Mouse (Mus musculus) limb, embryonic 15.5 days (tissue): Measurements from ENCODE around the gene Pmp22. TPM values are rescaled to one million over a fixed set of nuclear protein-coding genes. Genes with fewer than 3 reads are reported as not detected.
A peak's percentile ranks its signal among the peaks of the same experiment; 100 is the strongest.

Experiments used
- ATAC-seq: fragments of 200-750 bp; cut with Nextera tagmentation; 2 replicates; pipeline ENCODE4 v1.8.0; 2017; ENCODE audit warnings: low read depth, moderate TSS enrichment; ENCODE audit not compliant: insufficient number of reproducible peaks, low FRiP score, low TSS enrichment
- H3K27ac ChIP-seq: fragments of 300-500 bp; sonication (generic); 2 replicates; pipeline ENCODE4 v1.5.1; 2015; ENCODE audit warnings: moderate library complexity, mild to moderate bottlenecking, inconsistent platforms
- H3K27me3 ChIP-seq: fragments of 300-500 bp; sonication (generic); 2 replicates; pipeline ENCODE4 v1.6.1; 2015; ENCODE audit warnings: inconsistent platforms
- H3K36me3 ChIP-seq: fragments of 300-500 bp; sonication (generic); 2 replicates; pipeline ENCODE4 v1.6.1; 2015; ENCODE audit warnings: inconsistent platforms
- H3K4me1 ChIP-seq: fragments of 300-500 bp; sonication (generic); 2 replicates; pipeline ENCODE4 v1.6.1; 2015; ENCODE audit warnings: inconsistent platforms
- H3K4me2 ChIP-seq: fragments of 300-500 bp; sonication (generic); 2 replicates; pipeline ENCODE4 v1.6.1; 2015; ENCODE audit warnings: mild to moderate bottlenecking, inconsistent platforms
- H3K4me3 ChIP-seq: fragments of 300-500 bp; sonication (generic); 2 replicates; pipeline ENCODE4 v1.5.1; 2015; ENCODE audit warnings: mild to moderate bottlenecking, inconsistent platforms
- H3K9ac ChIP-seq: fragments of 300-500 bp; sonication (generic); 2 replicates; pipeline ENCODE4 v1.6.1; 2015; ENCODE audit warnings: inconsistent platforms
- H3K9me3 ChIP-seq: fragments of 300-500 bp; sonication (generic); 2 replicates; pipeline ENCODE4 v1.6.1; 2016; ENCODE audit warnings: inconsistent platforms
- WGBS: fragments of 180-500 bp; shearing (Covaris S2); methylation state at CpG from one replicate; pipeline ENCODE4 v1.1.7; 2015; 5-methylcytosine and 5-hydroxymethylcytosine counted together
- polyA plus RNA-seq: library from polyadenylated mRNA; unstranded; fragments of >200 nt; fragmentation: Nextera tagmentation; extraction: Ambion mirVana; gene quantifications from 2 replicates; pipeline ENCODE4 v1.2.1, GENCODE M21; 2015

Gene Pmp22
- polyA plus RNA-seq, 1 experiment from 2014 or later, result 307 TPM

GRCm38 (mm10) chr11:63110329-63110728 is 18.5 kb upstream of the Pmp22 start:
- H3K4me2 ChIP-seq, result no peak overlapping the region
- H3K4me1 ChIP-seq, result peaks cover 10% of the 10 kb centered on the region; the same call in 1 of the 2 replicates
- no peak overlapping the region for H3K4me3 ChIP-seq
- no peaks in the 10 kb centered on the region for H3K9me3 ChIP-seq
- WGBS, result 80% methylated on average over 3 of the region's 3 CpGs
- no peak overlapping the region for H3K9ac ChIP-seq
- no peaks in the 10 kb centered on the region for H3K27me3 ChIP-seq
- no peaks in the 10 kb centered on the region for H3K36me3 ChIP-seq
- ATAC-seq, result no peak
- no peak overlapping the region for H3K27ac ChIP-seq

DNA sequence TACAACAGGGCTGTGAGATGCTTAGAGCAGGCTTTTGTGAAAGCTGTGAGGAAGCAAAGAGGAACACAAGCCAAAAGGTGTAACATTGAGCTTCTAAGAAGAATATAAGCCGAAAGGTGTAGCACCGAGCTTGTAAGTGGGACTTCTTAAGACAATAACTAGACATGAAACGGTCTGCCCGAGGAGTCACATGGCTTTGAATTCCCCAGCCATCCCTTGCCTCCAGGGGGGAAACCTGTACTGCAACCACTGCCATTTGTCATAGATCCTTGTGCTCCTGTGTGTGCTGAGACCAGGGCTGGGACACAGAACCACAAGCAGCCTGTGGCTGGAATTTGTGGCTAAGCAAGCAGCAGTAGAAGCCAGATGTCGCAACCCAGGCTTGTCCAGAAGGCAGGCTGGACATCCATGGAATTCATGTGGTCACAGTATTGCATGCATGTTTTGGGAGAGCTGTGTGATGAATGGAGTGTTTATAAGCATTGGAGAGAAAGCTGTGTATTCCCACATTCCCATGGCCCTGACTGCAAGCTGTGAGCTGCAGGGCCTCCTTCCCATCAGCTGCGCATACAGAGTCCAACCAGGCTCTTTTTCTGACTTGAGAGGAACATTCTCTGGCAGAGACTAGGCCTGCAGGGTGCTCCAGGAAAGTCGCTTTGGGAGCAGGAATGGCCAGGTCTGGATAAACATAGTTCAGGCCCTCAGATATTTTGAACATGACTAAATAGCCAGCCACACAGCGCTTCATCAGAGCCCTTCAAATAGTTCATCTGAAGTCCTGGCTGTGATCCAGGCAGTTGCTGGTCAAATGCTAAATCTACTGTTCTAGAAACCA is 13.8 kb upstream of the Pmp22 start:
- Histone ChIP-seq H3K4me2 (no peak overlapping the region), H3K27me3 (no peaks in the 10 kb centered on the region), H3K4me3 (no peak overlapping the region), H3K36me3 (no peaks in the 10 kb centered on the region), H3K9me3 (no peaks in the 10 kb centered on the region), H3K27ac (peak overlapping the region; percentile 62), H3K4me1 (peaks cover 10% of the 10 kb centered on the region; the same call in 1 of the 2 replicates), H3K9ac (no peak overlapping the region)
- 60% methylated on average over 8 of the region's 8 CpGs for WGBS
- 0 out of 2 replicates have a peak, but pooled peaks have one; percentile 44 for ATAC-seq

DNA sequence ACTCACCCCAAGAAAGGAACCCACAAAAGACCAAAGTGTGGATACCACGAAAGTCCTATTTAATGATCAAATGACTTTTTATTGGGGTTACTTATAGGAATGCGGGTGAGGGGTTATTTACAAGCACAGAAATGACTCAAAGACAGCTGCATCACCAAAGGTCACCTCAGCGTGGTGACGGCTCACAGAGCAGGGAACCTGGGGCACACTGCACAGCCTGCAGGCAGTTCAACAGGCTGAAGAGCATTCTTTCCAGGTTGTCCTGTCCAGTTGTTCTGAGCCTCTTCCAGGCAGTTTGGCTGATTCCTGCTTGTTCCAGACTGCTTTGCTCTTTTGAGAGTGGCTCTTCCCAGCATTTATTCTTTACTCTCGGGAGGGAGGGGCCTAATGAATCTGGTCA is 12.1 kb upstream of the Pmp22 start:
- Histone ChIP-seq H3K4me3 (no peak overlapping the region), H3K9ac (no peak overlapping the region), H3K27me3 (no peaks in the 10 kb centered on the region), H3K4me1 (peaks cover 10% of the 10 kb centered on the region; the same call in 1 of the 2 replicates), H3K27ac (no peak overlapping the region), H3K4me2 (no peak overlapping the region), H3K36me3 (no peaks in the 10 kb centered on the region), H3K9me3 (no peaks in the 10 kb centered on the region)
- WGBS, result 71% methylated on average over 5 of the region's 5 CpGs
- ATAC-seq, result no peak

DNA sequence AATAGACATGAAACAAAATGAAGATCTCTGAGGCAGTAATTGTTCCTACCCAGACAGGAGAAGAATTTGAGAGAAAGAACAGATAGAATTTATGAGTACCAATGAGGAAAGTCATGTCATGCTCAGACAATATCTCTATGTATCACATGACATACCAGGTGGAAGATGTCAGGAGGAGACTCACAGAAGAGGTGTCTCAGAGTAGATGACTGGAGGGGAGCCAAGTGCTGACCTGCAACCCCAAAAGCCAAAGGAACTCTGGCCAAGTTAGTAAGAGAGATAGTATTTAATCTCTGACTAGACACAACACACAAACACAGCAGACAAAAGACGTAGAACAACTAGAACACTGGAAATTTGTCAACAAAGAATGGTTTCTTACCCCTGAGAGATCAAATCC is 11.5 kb upstream of the Pmp22 start:
- H3K9ac ChIP-seq, result no peak overlapping the region
- H3K36me3 ChIP-seq, result no peaks in the 10 kb centered on the region
- no peak overlapping the region for H3K4me2 ChIP-seq
- 72% methylated on average over 1 of the region's 1 CpGs for WGBS
- H3K9me3 ChIP-seq, result no peaks in the 10 kb centered on the region
- no peak overlapping the region for H3K27ac ChIP-seq
- no peak for ATAC-seq
- H3K4me3 ChIP-seq, result no peak overlapping the region
- H3K4me1 ChIP-seq, result peaks cover 10% of the 10 kb centered on the region; the same call in 1 of the 2 replicates
- no peaks in the 10 kb centered on the region for H3K27me3 ChIP-seq

DNA sequence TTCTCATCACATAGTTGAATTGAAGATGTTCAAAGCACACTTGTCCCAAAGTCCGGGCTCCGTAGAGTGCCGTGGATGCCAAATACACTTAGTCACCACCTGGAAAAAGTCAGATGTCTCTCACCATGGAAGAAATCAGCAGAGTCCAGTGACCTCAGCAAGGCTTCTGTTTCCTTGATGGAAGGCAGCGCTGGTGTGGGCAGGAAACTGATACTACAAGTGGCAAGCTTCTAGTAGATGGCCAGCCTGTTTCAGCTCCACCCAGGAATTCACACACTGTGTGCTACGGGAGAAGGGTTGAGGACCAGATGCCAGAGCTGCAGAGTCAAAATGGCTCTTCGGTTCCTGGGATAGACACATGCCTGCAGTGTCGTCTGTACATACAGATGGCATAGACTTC is 9.0 kb upstream of the Pmp22 start:
- H3K36me3 ChIP-seq, result no peaks in the 10 kb centered on the region
- H3K9ac ChIP-seq, result no peak overlapping the region
- WGBS, result 75% methylated on average over 7 of the region's 7 CpGs
- ATAC-seq, result no peak
- H3K4me3 ChIP-seq, result no peak overlapping the region
- H3K27ac ChIP-seq, result no peak overlapping the region
- H3K27me3 ChIP-seq, result no peaks in the 10 kb centered on the region
- H3K4me1 ChIP-seq, result peaks cover 10% of the 10 kb centered on the region
- no peaks in the 10 kb centered on the region for H3K9me3 ChIP-seq
- no peak overlapping the region for H3K4me2 ChIP-seq

- ATAC-seq, result no peak
Observed at GRCm38 (mm10) chr11:63122249-63122648, 6.5 kb upstream of the Pmp22 start.

GRCm38 (mm10) chr11:63122776-63123350 is 5.9 kb upstream of the Pmp22 start:
- Histone ChIP-seq H3K27me3 (no peaks in the 10 kb centered on the region), H3K4me2 (no peak overlapping the region), H3K4me3 (no peak overlapping the region), H3K27ac (no peak overlapping the region), H3K36me3 (no peaks in the 10 kb centered on the region), H3K4me1 (peaks cover 14% of the 10 kb centered on the region), H3K9me3 (no peaks in the 10 kb centered on the region), H3K9ac (no peak overlapping the region)
- 38% methylated on average over 4 of the region's 4 CpGs for WGBS
- ATAC-seq, result no peak

More at GRCm38 (mm10) chr11:63122249-63122648, 6.5 kb upstream of the Pmp22 start:
- 71% methylated on average over 2 of the region's 2 CpGs for WGBS
- Histone ChIP-seq H3K4me3 (no peak overlapping the region), H3K27me3 (no peaks in the 10 kb centered on the region), H3K4me2 (no peak overlapping the region), H3K9me3 (no peaks in the 10 kb centered on the region), H3K27ac (no peak overlapping the region), H3K36me3 (no peaks in the 10 kb centered on the region), H3K4me1 (peaks cover 14% of the 10 kb centered on the region), H3K9ac (no peak overlapping the region)

- no peaks in the 10 kb centered on the region for H3K9me3 ChIP-seq
- no peaks in the 10 kb centered on the region for H3K36me3 ChIP-seq
- peaks cover 22% of the 10 kb centered on the region for H3K4me1 ChIP-seq
- WGBS, result 14% methylated on average over 4 of the region's 4 CpGs
- H3K27ac ChIP-seq, result no peak overlapping the region
- ATAC-seq, result no peak
- peaks cover 6% of the 10 kb centered on the region for H3K27me3 ChIP-seq
- no peak overlapping the region for H3K4me3 ChIP-seq
- no peak overlapping the region for H3K4me2 ChIP-seq
- no peak overlapping the region for H3K9ac ChIP-seq
Observed at GRCm38 (mm10) chr11:63124316-63124715, 4.5 kb upstream of the Pmp22 start.

DNA sequence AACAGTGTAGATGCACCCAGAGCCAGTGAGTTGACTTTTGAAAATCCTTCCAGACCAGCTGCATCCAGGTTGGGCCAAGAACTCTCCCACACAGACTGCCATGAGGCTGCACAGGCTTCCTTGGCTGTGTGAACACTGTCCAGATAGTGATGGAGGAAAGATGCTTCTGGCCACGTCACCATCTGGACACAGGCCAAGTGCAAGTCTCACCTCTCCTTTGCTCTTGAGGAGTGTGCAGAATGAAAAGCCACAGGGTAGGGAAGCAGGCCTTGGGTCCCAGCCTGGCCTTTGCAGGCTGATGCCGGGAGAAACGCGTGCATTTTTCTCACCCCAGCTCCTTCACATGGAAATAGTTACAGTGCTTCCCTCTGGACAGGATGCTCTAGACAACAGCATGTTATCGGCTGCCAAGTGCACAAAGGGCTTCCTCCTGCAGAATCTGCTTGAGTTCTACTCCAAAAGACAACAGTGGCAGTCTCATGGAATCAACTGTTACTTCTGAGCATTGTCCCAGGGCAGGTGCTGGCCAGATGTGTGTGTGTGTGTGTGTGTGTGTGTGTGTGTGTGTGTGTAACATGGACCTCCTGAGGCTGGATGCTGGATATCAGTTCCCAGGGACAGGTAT is 2.8 kb upstream of the Pmp22 start:
- H3K27me3 ChIP-seq, result peaks cover 12% of the 10 kb centered on the region
- no peaks in the 10 kb centered on the region for H3K9me3 ChIP-seq
- no peaks in the 10 kb centered on the region for H3K36me3 ChIP-seq
- H3K4me2 ChIP-seq, result no peak overlapping the region
- H3K27ac ChIP-seq, result peak overlapping the region; percentile 65
- 31% methylated on average over 5 of the region's 5 CpGs for WGBS
- H3K4me1 ChIP-seq, result peaks cover 37% of the 10 kb centered on the region
- peak; percentile 41; the same call in 1 of the 2 replicates for ATAC-seq
- no peak overlapping the region for H3K4me3 ChIP-seq
- H3K9ac ChIP-seq, result no peak overlapping the region

DNA sequence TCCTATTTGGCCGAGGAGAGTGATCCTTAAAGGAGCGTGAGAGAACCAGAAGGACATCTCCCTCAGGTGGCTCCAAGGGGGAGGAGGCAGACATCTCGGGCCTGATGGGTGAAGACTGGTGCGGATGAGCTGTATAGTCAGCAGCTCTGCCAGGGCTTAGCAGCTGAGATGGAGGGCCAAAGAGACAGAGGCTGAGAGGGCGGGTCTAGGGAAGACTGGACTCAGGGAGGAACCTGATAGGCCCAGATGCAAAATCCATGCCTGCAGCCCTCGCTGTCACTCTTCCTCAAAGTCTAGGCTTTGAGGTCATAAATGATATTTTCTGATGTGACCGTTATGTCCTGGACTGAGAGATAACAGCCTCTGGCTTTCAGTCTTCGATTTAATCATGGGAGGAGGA is 1.8 kb upstream of the Pmp22 start:
- H3K27ac ChIP-seq, result no peak overlapping the region
- H3K36me3 ChIP-seq, result no peaks in the 10 kb centered on the region
- no peak overlapping the region for H3K4me3 ChIP-seq
- H3K27me3 ChIP-seq, result peaks cover 12% of the 10 kb centered on the region
- H3K9ac ChIP-seq, result no peak overlapping the region
- H3K4me1 ChIP-seq, result peaks cover 42% of the 10 kb centered on the region
- 76% methylated on average over 8 of the region's 8 CpGs for WGBS
- H3K4me2 ChIP-seq, result no peak overlapping the region
- no peaks in the 10 kb centered on the region for H3K9me3 ChIP-seq
- no peak for ATAC-seq

DNA sequence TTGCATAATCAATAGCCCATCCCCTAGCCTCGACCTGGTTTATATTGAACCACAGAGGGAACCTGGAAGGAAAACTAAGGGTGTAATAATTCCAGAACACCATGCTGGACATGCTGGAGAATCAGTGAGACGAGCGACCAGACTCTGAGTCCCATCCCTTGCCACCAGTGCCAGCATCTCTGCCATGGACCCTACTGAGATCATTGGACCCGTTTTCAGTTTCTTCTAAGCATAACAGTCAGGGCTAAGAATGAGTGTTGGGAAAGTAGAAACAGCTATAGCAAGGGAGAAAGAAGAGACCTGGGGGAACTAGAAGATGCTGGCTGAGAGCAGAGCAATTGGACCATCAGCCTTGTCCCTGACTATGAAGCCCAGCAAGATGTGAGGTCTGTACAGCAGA is 1.3 kb upstream of the Pmp22 start:
- no peaks in the 10 kb centered on the region for H3K36me3 ChIP-seq
- no peak for ATAC-seq
- H3K9ac ChIP-seq, result no peak overlapping the region
- peaks cover 45% of the 10 kb centered on the region for H3K4me1 ChIP-seq
- 88% methylated on average over 4 of the region's 4 CpGs for WGBS
- H3K4me2 ChIP-seq, result no peak overlapping the region
- peaks cover 16% of the 10 kb centered on the region for H3K27me3 ChIP-seq
- H3K27ac ChIP-seq, result no peak overlapping the region
- no peak overlapping the region for H3K4me3 ChIP-seq
- no peaks in the 10 kb centered on the region for H3K9me3 ChIP-seq

DNA sequence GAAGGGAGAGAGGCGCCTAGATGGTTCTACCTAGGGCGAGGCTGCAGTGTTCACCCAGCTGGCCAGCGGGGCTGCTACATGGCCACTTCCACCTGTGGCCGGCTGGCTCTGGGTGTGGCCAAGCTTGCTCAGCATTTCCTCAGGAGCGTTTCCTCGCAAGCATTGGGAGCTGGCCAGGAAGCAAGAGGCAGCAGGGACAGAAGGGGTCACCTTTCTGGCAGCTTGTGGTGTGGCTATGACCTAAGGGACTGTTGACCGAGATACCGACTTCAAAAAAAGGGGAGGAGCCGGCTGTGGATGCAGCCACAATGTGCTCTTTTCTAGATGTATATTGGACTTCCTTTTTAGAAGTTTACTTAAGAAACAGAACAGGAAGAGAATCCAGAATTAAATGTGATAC is 593 bp downstream of the Pmp22 start:
- Histone ChIP-seq H3K27me3 (peaks cover 21% of the 10 kb centered on the region), H3K36me3 (peaks cover 3% of the 10 kb centered on the region), H3K4me1 (peaks cover 56% of the 10 kb centered on the region), H3K9ac (no peak overlapping the region), H3K9me3 (no peaks in the 10 kb centered on the region), H3K4me2 (0 out of 2 replicates have a peak overlapping the region, but pooled peaks have one; percentile 19), H3K4me3 (peak overlapping the region; percentile 72), H3K27ac (no peak overlapping the region)
- no peak for ATAC-seq
- 32% methylated on average over 9 of the region's 9 CpGs for WGBS
